Mouse (Mus musculus) bone marrow, adult 2 months (tissue): ENCODE data around the gene Sppl3. TPM values are rescaled to one million over a fixed set of nuclear protein-coding genes. Genes with fewer than 3 reads are reported as not detected.
A peak's percentile ranks its signal among the peaks of the same experiment; 100 is the strongest.
"Not testable (repeated sequence)": the region's sequence is repeated elsewhere in the genome, so short reads cannot be mapped to it uniquely, and the experiment has no call there.

Source experiments
- H3K27ac ChIP-seq: fragments of 200-500 bp; 2 replicates; pipeline ENCODE4 v1.5.1; 2012; ENCODE audit warnings: low read depth, mild to moderate bottlenecking, control low read depth, inconsistent platforms, low read length; ENCODE audit not compliant: control insufficient read depth, poor library complexity, insufficient read depth
- H3K4me1 ChIP-seq: fragments of 200-500 bp; 2 replicates; pipeline ENCODE4 v1.6.1; 2011; ENCODE audit warnings: low read length; ENCODE audit not compliant: control insufficient read depth, insufficient read depth
- H3K4me3 ChIP-seq: fragments of 200-500 bp; replicated peaks from 2 replicates; pipeline ENCODE3; 2011; ENCODE audit warnings: mild to moderate bottlenecking, low read depth, low read length, control low read depth; ENCODE audit not compliant: control insufficient read depth
- CTCF ChIP-seq: fragments of 200-500 bp; IDR thresholded peaks from 2 replicates; pipeline ENCODE4 v1.5.1; 2011; ENCODE audit warnings: low read length, control low read depth; ENCODE audit not compliant: control insufficient read depth, insufficient read depth
- POLR2A ChIP-seq: fragments of 200-500 bp; IDR thresholded peaks from 2 replicates; pipeline ENCODE4 v1.6.1; 2011; ENCODE audit warnings: low read depth, mild to moderate bottlenecking, control low read depth, low read length, borderline replicate concordance; ENCODE audit not compliant: control insufficient read depth
- WGBS: fragments of 180-500 bp; shearing (Covaris S2); methylation state at CpG from one replicate; pipeline ENCODE4 v1.1.7; 2018; 5-methylcytosine and 5-hydroxymethylcytosine counted together
- polyA plus RNA-seq: library from polyadenylated mRNA; stranded (reverse); fragments of >200 nt; gene quantifications from 2 replicates; pipeline ENCODE4 v1.2.4, GENCODE M21; 2011; ENCODE audit warnings: low replicate concordance; ENCODE audit not compliant: missing spikeins, insufficient read depth, insufficient read length

Gene Sppl3
- polyA plus RNA-seq, 1 experiment: 44.8 TPM

DNA sequence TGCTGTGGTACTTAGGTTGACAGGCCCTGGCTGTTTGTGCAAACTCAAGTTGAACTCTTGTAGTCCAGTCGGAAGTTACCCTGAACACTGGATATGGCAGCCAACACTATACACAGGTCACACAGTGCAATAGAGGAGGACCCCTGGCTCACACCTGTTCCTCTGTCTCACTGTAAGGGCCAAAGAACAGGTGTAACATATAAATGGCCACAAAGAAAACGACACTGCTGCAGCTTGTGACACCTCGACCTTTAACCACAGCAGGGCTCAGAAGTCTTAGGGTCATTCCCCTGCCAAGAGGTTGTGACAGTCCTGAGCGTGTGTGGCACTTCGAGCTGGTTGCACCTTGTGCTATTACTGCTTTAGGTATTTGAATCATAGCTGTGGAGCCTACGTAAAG lies 89.5 kb downstream of the Sppl3 start:
- TF ChIP-seq POLR2A (no peak), CTCF (no peak)
- Histone ChIP-seq H3K4me1 (no peaks in the 10 kb centered on the region), H3K27ac (no peak overlapping the region), H3K4me3 (no peak overlapping the region)
- WGBS: 81% methylated on average over 6 of the region's 6 CpGs

GRCm38 (mm10) chr5:115102231-115102630 lies 91.3 kb downstream of the Sppl3 start:
- no peak overlapping the region for H3K27ac ChIP-seq
- H3K4me3 ChIP-seq: no peak overlapping the region
- no peaks in the 10 kb centered on the region for H3K4me1 ChIP-seq
- 80% methylated on average over 2 of the region's 2 CpGs for WGBS
- TF ChIP-seq CTCF: no peak
- TF ChIP-seq POLR2A: no peak

- H3K4me3 ChIP-seq, H3K4me1 ChIP-seq, H3K27ac ChIP-seq: not testable (repeated sequence)
- 89% methylated on average over 23 of the region's 23 CpGs for WGBS
Measured at GRCm38 (mm10) chr5:115103253-115103652, 92.3 kb downstream of the Sppl3 start.

DNA sequence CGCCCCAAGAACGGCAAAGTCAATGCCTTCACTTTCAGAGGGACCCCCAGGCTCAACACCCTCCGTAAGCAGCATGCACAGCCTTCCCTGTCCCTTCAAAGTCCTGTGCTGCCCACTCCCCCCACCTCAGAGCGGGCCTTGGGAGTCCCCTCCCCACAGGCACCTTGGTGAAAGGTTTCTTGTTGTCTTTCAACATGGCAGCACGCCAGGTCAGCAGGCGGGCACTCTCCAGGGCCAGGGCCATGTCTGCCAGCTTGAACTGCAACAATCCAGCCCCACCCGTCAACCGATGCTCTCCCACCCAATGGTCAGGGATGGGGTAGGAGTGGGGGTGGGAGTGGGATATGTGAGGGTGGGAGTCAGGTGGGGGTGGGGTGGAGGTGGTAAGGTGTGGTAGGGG lies 100.2 kb downstream of the Sppl3 start:
- H3K4me3 ChIP-seq: no peak overlapping the region
- TF ChIP-seq CTCF (no peak), POLR2A (no peak)
- WGBS: 82% methylated on average over 8 of the region's 8 CpGs

GRCm38 (mm10) chr5:115113244-115113643 lies 102.3 kb downstream of the Sppl3 start:
- Histone ChIP-seq H3K4me3 (no peak overlapping the region), H3K4me1 (no peaks in the 10 kb centered on the region; the same call in 1 of the 2 replicates), H3K27ac (no peak overlapping the region)
- 94% methylated on average over 12 of the region's 12 CpGs for WGBS
- TF ChIP-seq POLR2A: no peak
- TF ChIP-seq CTCF: no peak

More for the DNA sequence above, 100.2 kb downstream of the Sppl3 start:
- H3K27ac ChIP-seq: no peak overlapping the region
- H3K4me1 ChIP-seq: no peaks in the 10 kb centered on the region

DNA sequence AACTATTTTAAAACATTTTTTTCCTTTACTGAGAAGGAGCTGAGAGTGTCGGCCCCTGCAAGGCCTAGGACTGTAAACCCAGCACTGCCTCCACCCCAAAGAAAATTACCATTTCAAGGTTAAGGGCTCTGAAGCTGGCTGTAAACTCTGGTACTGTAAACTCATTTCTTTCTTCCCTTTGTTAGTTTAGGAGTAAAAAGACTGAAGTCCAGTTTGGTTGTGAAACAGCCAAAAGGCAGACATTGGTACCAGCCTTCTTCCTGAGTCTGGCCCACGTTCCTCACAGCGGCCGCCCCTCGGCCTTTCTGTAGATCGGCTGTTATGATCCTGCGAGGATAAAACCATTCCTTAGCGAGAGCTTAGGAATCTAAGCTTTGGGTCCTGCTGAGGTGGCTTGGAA lies 103.6 kb downstream of the Sppl3 start:
- TF ChIP-seq CTCF: no peak
- no peak for TF ChIP-seq POLR2A
- peaks cover under 1% of the 10 kb centered on the region; the same call in 1 of the 2 replicates for H3K4me1 ChIP-seq
- no peak overlapping the region for H3K27ac ChIP-seq
- WGBS: 88% methylated on average over 8 of the region's 8 CpGs
- no peak overlapping the region for H3K4me3 ChIP-seq

DNA sequence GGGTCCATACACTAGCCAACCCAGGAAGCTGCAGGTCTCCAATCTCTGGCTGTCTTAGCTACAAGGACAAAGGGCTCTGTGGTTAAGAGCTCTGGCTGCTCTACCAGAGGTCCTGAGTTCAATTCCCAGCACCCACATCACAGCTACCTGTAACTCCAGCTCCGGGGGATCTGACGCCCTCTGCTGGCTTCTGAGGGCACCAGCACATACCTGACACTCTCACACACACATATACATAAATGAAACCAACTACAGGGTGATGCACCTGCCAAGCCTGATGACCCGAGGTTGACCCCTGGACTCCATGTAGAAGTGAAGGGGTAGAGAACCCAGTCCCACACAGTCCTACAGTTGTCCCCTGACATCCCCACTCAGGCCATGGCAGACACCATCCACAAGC lies 105.5 kb downstream of the Sppl3 start:
- TF ChIP-seq CTCF (no peak), POLR2A (no peak)
- Histone ChIP-seq H3K4me1 (peaks cover 1% of the 10 kb centered on the region; the same call in 1 of the 2 replicates), H3K27ac (no peak overlapping the region), H3K4me3 (no peak overlapping the region)
- 79% methylated on average over 3 of the region's 3 CpGs for WGBS

DNA sequence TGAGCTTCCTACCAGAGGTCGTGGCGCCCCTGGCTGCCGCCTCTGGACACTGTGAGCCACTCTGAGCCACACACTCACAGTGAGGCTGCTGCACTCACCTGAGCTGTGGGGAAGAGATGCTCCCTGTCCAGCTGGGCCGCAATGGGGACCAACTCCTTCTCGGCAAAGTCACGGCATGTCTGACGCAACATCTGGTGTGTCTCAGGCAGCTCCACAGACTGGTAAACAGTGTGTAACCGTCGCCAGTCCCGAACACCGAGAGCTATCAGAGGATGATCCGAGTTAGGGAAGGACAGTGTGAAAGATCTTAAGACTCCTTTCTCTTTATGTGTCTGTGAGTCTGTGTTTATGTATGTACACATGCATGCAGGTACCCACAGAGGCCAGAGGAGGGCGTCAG lies 106.5 kb downstream of the Sppl3 start:
- H3K4me1 ChIP-seq: peaks cover 1% of the 10 kb centered on the region; the same call in 1 of the 2 replicates
- no peak overlapping the region for H3K27ac ChIP-seq
- no peak overlapping the region for H3K4me3 ChIP-seq
- 78% methylated on average over 13 of the region's 13 CpGs for WGBS
- TF ChIP-seq POLR2A: no peak
- no peak for TF ChIP-seq CTCF

DNA sequence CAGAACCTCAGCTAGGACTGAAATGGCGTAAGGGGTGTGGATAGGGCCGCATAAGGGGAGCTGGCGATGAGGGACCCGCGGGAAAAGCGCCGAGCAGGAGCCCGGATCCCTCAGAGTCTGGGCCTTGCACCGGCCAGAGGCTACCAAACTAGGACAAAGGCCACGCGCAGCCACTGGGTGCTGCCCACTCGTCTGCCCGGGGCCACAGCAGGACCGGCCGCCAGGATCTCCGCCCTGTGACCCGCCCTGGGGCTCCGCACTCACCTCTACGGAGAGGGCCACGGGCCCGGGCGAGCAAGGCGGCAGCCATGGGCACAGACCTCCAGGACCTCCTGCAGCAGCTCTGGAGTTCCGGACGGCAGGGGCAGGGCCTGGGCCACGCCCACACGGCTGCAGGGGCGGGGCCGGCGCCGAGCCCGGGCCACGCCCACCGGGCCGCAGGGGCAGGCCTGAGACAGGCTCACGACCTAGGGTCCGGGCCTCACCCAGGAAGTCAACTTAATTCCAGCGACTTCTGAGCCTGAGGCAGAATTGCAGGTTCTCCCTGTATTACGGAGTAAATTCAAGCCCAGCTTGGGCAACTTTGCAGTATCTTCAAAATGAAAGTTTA lies 108.1 kb downstream of the Sppl3 start, which contains the start of gene Acads:
Gene Acads, minus strand, starts transcription at position 386 of the 610 bp plus-strand sequence.
- peak within 1 kb of the TSS; percentile 56; the same call in 1 of the 2 replicates for H3K27ac ChIP-seq
- H3K4me1 ChIP-seq: peaks cover 1% of the 10 kb centered on the region; the same call in 1 of the 2 replicates
- peak within 1 kb of the TSS; percentile 85 for H3K4me3 ChIP-seq
- WGBS: under 1% methylated on average over 39 of the region's 39 CpGs
- TF ChIP-seq POLR2A (peak; percentile 55; the same call in 1 of the 2 replicates), CTCF (no peak)
